Mouse (Mus musculus): Measurements from ENCODE around the gene Morn1. TPM values are rescaled to one million over a fixed set of nuclear protein-coding genes. Genes with fewer than 3 reads are reported as not detected.

Morn1 gene
- polyA plus RNA-seq, 1 experiment from 2014 or later: 5.4 TPM

GRCm38 (mm10) chr4:155125310-155125709 lies 38.9 kb downstream of the Morn1 start:
- DNase-seq (ENCODE audit: low spot score): no peak
- Histone ChIP-seq H3K36me3 (replicated peaks) (no peaks in the 10 kb centered on the region), H3K27ac (replicated peaks) (no peak overlapping the region), H3K4me1 (peaks cover 73% of the 10 kb centered on the region), H3K27me3 (replicated peaks; ENCODE audit: low read depth, poor library complexity, severe bottlenecking) (no peaks in the 10 kb centered on the region), H3K9me3 (no peaks in the 10 kb centered on the region), H3K4me3 (no peak overlapping the region)
- WGBS: 53% methylated on average over 7 of the region's 7 CpGs

DNA sequence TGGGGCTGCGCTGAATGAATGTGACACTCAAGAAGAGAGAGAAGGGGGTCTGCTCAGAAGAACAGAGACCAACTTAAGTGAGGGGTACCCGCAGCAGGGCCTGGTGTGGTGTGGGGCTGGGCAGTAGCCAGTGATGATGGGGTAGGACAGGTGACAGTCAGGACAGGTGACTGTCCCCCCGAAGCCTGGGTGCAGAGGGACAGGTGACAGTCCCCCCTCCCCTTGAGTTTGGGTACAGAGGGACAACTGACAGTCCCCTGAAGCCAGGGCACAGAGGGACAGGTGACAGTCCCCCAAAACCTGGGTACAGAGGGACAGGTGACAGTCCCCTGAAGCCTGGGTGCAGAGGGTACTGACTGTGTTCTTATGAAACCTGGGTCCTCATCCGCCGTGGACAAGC lies 39.8 kb downstream of the Morn1 start:
- peaks cover 73% of the 10 kb centered on the region for H3K4me1 ChIP-seq
- no peaks in the 10 kb centered on the region for H3K27me3 ChIP-seq (replicated peaks; ENCODE audit: low read depth, poor library complexity, severe bottlenecking)
- H3K27ac ChIP-seq (replicated peaks): no peak overlapping the region
- H3K9me3 ChIP-seq: no peaks in the 10 kb centered on the region
- H3K36me3 ChIP-seq (replicated peaks): no peaks in the 10 kb centered on the region
- DNase-seq (ENCODE audit: low spot score): no peak
- 84% methylated on average over 5 of the region's 5 CpGs for WGBS
- no peak overlapping the region for H3K4me3 ChIP-seq

DNA sequence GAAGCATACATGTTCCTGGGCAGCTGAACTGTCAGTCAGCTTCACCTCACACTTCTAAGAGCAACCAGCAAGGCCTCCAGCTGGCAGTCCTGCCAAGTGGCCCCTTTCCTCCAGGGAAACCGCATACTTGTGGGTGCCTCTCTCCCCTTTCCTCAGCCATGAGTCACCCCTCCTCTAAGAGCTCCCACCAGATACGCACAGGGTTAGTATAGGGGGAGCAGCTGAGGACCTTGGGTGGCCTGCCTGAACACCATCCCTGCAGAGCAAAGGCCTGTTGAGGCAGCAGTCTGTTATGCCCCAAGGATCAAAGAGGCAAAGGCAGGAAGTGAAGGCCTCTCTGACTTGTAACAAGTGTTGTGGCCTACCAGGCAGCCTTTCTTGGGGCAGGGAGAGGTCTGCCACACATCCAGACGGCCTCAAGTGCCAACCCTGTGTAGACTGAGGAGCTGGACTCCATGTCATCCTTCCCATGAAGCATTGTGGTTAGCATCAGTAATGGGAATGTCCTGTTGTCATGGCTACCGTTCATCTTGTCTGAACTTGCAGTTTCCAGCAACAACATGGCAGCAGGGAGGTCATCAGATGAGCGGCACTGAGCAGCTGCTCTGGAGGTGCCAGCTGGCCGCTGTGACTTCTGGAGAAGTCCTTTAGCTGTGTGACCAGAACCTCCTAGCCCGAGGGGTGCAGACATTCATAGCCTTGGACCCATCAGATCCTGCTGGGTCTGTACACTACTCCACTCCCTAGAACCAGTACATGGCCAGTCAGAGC lies 40.4 kb downstream of the Morn1 start:
- no peaks in the 10 kb centered on the region for H3K36me3 ChIP-seq (replicated peaks)
- peak overlapping the region; percentile 26; the same call in 1 of the 2 replicates for H3K27ac ChIP-seq (replicated peaks)
- no peak for DNase-seq (ENCODE audit: low spot score)

GRCm38 (mm10) chr4:155128411-155128810 lies 42.0 kb downstream of the Morn1 start:
- no peak overlapping the region for H3K4me3 ChIP-seq
- WGBS: 93% methylated on average over 15 of the region's 15 CpGs
- no peaks in the 10 kb centered on the region for H3K27me3 ChIP-seq (replicated peaks; ENCODE audit: low read depth, poor library complexity, severe bottlenecking)
- H3K27ac ChIP-seq (replicated peaks): peak overlapping the region; percentile 57; the same call in 1 of the 2 replicates
- H3K4me1 ChIP-seq: peaks cover 77% of the 10 kb centered on the region
- DNase-seq (ENCODE audit: low spot score): no peak
- no peaks in the 10 kb centered on the region for H3K36me3 ChIP-seq (replicated peaks)
- H3K9me3 ChIP-seq: no peaks in the 10 kb centered on the region

More for the DNA sequence above, 40.4 kb downstream of the Morn1 start:
- Histone ChIP-seq H3K27me3 (replicated peaks; ENCODE audit: low read depth, poor library complexity, severe bottlenecking) (no peaks in the 10 kb centered on the region), H3K9me3 (no peaks in the 10 kb centered on the region), H3K4me3 (no peak overlapping the region), H3K4me1 (peaks cover 75% of the 10 kb centered on the region)
- 74% methylated on average over 7 of the region's 7 CpGs for WGBS

DNA sequence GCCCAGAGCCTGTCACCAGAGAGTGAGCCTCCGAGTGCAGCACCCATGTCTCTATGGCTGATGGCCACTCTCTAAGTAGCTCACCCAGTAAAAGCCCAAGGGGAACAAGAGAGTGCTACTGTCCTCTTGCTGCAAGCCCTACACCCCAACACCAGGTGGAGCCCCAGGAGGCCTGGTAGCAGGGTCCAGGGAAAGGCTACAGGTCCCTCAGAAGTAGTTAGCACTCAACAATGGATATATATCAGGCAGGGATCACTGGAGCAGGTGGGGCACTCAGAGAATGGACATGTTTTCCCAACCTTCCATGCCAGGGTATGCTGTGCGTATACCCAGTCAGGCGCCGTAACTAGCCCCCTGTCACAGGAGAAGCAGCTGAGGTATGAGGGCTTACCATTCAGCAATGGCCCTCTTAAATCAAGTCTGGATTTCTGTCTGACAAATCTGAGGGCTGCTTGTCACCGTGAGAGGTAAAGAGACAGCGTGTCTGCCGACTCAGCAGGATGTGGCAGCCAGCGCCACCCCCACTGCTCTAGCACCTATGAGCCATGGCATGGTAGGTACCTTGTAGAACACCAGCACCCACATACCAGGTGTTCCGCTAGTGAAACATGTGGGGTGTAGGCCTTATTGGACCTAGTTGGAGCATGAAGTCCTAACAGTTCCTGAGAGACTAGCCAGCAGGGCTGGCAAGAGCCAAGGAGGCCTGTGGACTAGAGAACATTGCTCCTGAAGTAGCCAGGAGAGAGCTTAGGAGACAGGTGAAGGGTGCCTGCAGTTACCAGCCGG lies 42.9 kb downstream of the Morn1 start:
- no peaks in the 10 kb centered on the region for H3K9me3 ChIP-seq
- H3K27ac ChIP-seq (replicated peaks): peak overlapping the region; percentile 49
- H3K36me3 ChIP-seq (replicated peaks): no peaks in the 10 kb centered on the region
- H3K27me3 ChIP-seq (replicated peaks; ENCODE audit: low read depth, poor library complexity, severe bottlenecking): no peaks in the 10 kb centered on the region
- H3K4me3 ChIP-seq: no peak overlapping the region
- WGBS: 94% methylated on average over 10 of the region's 10 CpGs
- no peak for DNase-seq (ENCODE audit: low spot score)
- peaks cover 80% of the 10 kb centered on the region for H3K4me1 ChIP-seq

DNA sequence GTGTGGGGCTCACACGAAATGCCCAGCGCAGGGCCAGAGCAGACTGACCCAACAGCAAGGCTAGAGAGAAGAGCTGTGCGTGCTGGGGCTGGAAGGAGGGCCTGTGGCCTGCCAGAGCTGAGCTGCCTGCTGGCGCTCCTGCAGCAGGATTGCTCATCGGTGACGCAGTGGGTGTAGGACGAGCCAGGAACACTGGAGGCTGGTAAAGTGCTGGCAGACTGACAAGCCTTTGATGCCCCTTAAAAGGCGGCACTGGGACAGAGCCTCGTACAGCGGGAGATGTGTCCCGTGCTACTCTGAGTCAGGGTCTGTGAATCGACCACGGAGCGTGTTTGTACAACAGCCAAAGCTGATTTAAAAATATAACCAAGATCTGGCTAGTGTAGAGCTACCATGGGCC lies 43.6 kb downstream of the Morn1 start:
- no peaks in the 10 kb centered on the region for H3K36me3 ChIP-seq (replicated peaks)
- H3K4me3 ChIP-seq: no peak overlapping the region
- H3K9me3 ChIP-seq: no peaks in the 10 kb centered on the region
- peaks cover 80% of the 10 kb centered on the region for H3K4me1 ChIP-seq
- H3K27me3 ChIP-seq (replicated peaks; ENCODE audit: low read depth, poor library complexity, severe bottlenecking): no peaks in the 10 kb centered on the region
- no peak for DNase-seq (ENCODE audit: low spot score)
- 90% methylated on average over 14 of the region's 14 CpGs for WGBS
- peak overlapping the region; percentile 49 for H3K27ac ChIP-seq (replicated peaks)

- no peak overlapping the region for H3K4me3 ChIP-seq
- peaks cover 80% of the 10 kb centered on the region for H3K4me1 ChIP-seq
- WGBS: 78% methylated on average over 7 of the region's 7 CpGs
- no peak for DNase-seq (ENCODE audit: low spot score)
- H3K27ac ChIP-seq (replicated peaks): no peak overlapping the region
- no peaks in the 10 kb centered on the region for H3K9me3 ChIP-seq
- no peaks in the 10 kb centered on the region for H3K36me3 ChIP-seq (replicated peaks)
- no peaks in the 10 kb centered on the region; the same call in 1 of the 2 replicates for H3K27me3 ChIP-seq (replicated peaks; ENCODE audit: low read depth, poor library complexity, severe bottlenecking)
Observed at GRCm38 (mm10) chr4:155130616-155131015, 44.2 kb downstream of the Morn1 start.

- H3K27ac ChIP-seq (replicated peaks): peak overlapping the region; percentile 84
Observed at GRCm38 (mm10) chr4:155133188-155133587, 46.8 kb downstream of the Morn1 start.

GRCm38 (mm10) chr4:155133658-155134417 lies 47.5 kb downstream of the Morn1 start:
- Histone ChIP-seq H3K4me3 (peak overlapping the region; percentile 27; the same call in 1 of the 2 replicates), H3K27me3 (replicated peaks; ENCODE audit: low read depth, poor library complexity, severe bottlenecking) (no peaks in the 10 kb centered on the region; the same call in 1 of the 2 replicates), H3K27ac (replicated peaks) (peak overlapping the region; percentile 84), H3K9me3 (no peaks in the 10 kb centered on the region), H3K4me1 (peaks cover 90% of the 10 kb centered on the region), H3K36me3 (replicated peaks) (no peaks in the 10 kb centered on the region)
- 26% methylated on average over 20 of the region's 20 CpGs for WGBS
- peak; percentile 69 for DNase-seq (ENCODE audit: low spot score)

More at GRCm38 (mm10) chr4:155133188-155133587, 46.8 kb downstream of the Morn1 start:
- DNase-seq (ENCODE audit: low spot score): no peak
- 40% methylated on average over 3 of the region's 3 CpGs for WGBS
- Histone ChIP-seq H3K4me3 (no peak overlapping the region), H3K4me1 (peaks cover 83% of the 10 kb centered on the region), H3K9me3 (no peaks in the 10 kb centered on the region), H3K36me3 (replicated peaks) (no peaks in the 10 kb centered on the region), H3K27me3 (replicated peaks; ENCODE audit: low read depth, poor library complexity, severe bottlenecking) (no peaks in the 10 kb centered on the region; the same call in 1 of the 2 replicates)

- 0 out of 2 replicates have a peak overlapping the region, but pooled peaks have one; percentile 2 for H3K4me3 ChIP-seq
- no peaks in the 10 kb centered on the region for H3K36me3 ChIP-seq (replicated peaks)
- no peak for DNase-seq (ENCODE audit: low spot score)
- H3K27me3 ChIP-seq (replicated peaks; ENCODE audit: low read depth, poor library complexity, severe bottlenecking): no peaks in the 10 kb centered on the region; the same call in 1 of the 2 replicates
- 88% methylated on average over 7 of the region's 7 CpGs for WGBS
- peak overlapping the region; percentile 84 for H3K27ac ChIP-seq (replicated peaks)
- peaks cover 95% of the 10 kb centered on the region for H3K4me1 ChIP-seq
- no peaks in the 10 kb centered on the region for H3K9me3 ChIP-seq
Observed at GRCm38 (mm10) chr4:155134686-155135172, 48.4 kb downstream of the Morn1 start.

GRCm38 (mm10) chr4:155135909-155136585 lies 49.7 kb downstream of the Morn1 start:
- 54% methylated on average over 5 of the region's 5 CpGs for WGBS
- H3K36me3 ChIP-seq (replicated peaks): no peaks in the 10 kb centered on the region
- no peak overlapping the region for H3K4me3 ChIP-seq
- peaks cover 93% of the 10 kb centered on the region for H3K4me1 ChIP-seq
- DNase-seq (ENCODE audit: low spot score): peak; percentile 44
- H3K9me3 ChIP-seq: no peaks in the 10 kb centered on the region
- no peaks in the 10 kb centered on the region; the same call in 1 of the 2 replicates for H3K27me3 ChIP-seq (replicated peaks; ENCODE audit: low read depth, poor library complexity, severe bottlenecking)
- H3K27ac ChIP-seq (replicated peaks): peak overlapping the region; percentile 84

All from embryonic facial prominence, embryonic 10.5 days (tissue).